Mouse (Mus musculus): Measurements from ENCODE around the gene Zbtb9. TPM values are rescaled to one million over a fixed set of nuclear protein-coding genes. Genes with fewer than 3 reads are reported as not detected.
A peak's percentile ranks its signal among the peaks of the same experiment; 100 is the strongest.
"Not testable (repeated sequence)": the region's sequence is repeated elsewhere in the genome, so short reads cannot be mapped to it uniquely, and the experiment has no call there.

Gene Zbtb9
- 11.5 and 14.0 TPM in 2 replicates for polyA plus RNA-seq (2014; fragmentation: Nextera tagmentation; extraction: Ambion mirVana)

GRCm38 (mm10) chr17:26972703-26973574, at the start of gene Zbtb9:
TSS of gene Zbtb9 (plus strand) at chr17:26973167.
- under 1% methylated on average over 75 of the region's 75 CpGs for WGBS
- Histone ChIP-seq H3K27me3 (ENCODE audit: control insufficient read depth, insufficient read depth, low read length) (no peaks in the 10 kb centered on the region), H3K9me3 (ENCODE audit: control insufficient read depth, low read length) (no peaks in the 10 kb centered on the region), H3K27ac (replicated peaks; ENCODE audit: low read depth, low read length) (peak within 1 kb of the TSS; percentile 79), H3K4me1 (ENCODE audit: control insufficient read depth, insufficient read depth, low read length) (peaks cover 18% of the 10 kb centered on the region), H3K9ac (ENCODE audit: low read length) (peak within 1 kb of the TSS; percentile 78), H3K36me3 (ENCODE audit: control insufficient read depth, insufficient read depth, low read length) (peaks cover 18% of the 10 kb centered on the region), H3K4me2 (ENCODE audit: low read depth, severe bottlenecking) (peak within 1 kb of the TSS; percentile 89), H3K4me3 (ENCODE audit: low read depth, low read length) (peak within 1 kb of the TSS; percentile 64)
- DNase-seq (ENCODE audit: low spot score), result peak; percentile 96
- peak; percentile 98 for ATAC-seq (ENCODE audit: insufficient number of reproducible peaks, low FRiP score, low TSS enrichment, low read depth)

GRCm38 (mm10) chr17:26925414-26925813, 47.6 kb upstream of the Zbtb9 start:
- WGBS, result 95% methylated on average over 9 of the region's 9 CpGs
- not testable (repeated sequence) for ATAC-seq (ENCODE audit: insufficient number of reproducible peaks, low FRiP score, low TSS enrichment, low read depth); H3K27me3 ChIP-seq (ENCODE audit: control insufficient read depth, insufficient read depth, low read length); H3K27ac ChIP-seq (replicated peaks; ENCODE audit: low read depth, low read length); H3K36me3 ChIP-seq (ENCODE audit: control insufficient read depth, insufficient read depth, low read length); DNase-seq (ENCODE audit: low spot score); H3K4me3 ChIP-seq (ENCODE audit: low read depth, low read length); H3K9me3 ChIP-seq (ENCODE audit: control insufficient read depth, low read length); H3K4me1 ChIP-seq (ENCODE audit: control insufficient read depth, insufficient read depth, low read length); H3K4me2 ChIP-seq (ENCODE audit: low read depth, severe bottlenecking); H3K9ac ChIP-seq (ENCODE audit: low read length)

- WGBS, result 71% methylated on average over 7 of the region's 7 CpGs
- H3K4me3 ChIP-seq (ENCODE audit: low read depth, low read length); H3K27ac ChIP-seq (replicated peaks; ENCODE audit: low read depth, low read length); H3K4me2 ChIP-seq (ENCODE audit: low read depth, severe bottlenecking); H3K9ac ChIP-seq (ENCODE audit: low read length); H3K4me1 ChIP-seq (ENCODE audit: control insufficient read depth, insufficient read depth, low read length); H3K9me3 ChIP-seq (ENCODE audit: control insufficient read depth, low read length); H3K36me3 ChIP-seq (ENCODE audit: control insufficient read depth, insufficient read depth, low read length); H3K27me3 ChIP-seq (ENCODE audit: control insufficient read depth, insufficient read depth, low read length); ATAC-seq (ENCODE audit: insufficient number of reproducible peaks, low FRiP score, low TSS enrichment, low read depth): not testable (repeated sequence)
- DNase-seq (ENCODE audit: low spot score), result peak; percentile 55
Observed at GRCm38 (mm10) chr17:26931795-26932194, 41.2 kb upstream of the Zbtb9 start.

- DNase-seq (ENCODE audit: low spot score) (peak; percentile 98), ATAC-seq (ENCODE audit: insufficient number of reproducible peaks, low FRiP score, low TSS enrichment, low read depth) (peak; percentile 82)
- Histone ChIP-seq H3K9ac (ENCODE audit: low read length) (peak within 1 kb of the TSS; percentile 72), H3K4me3 (ENCODE audit: low read depth, low read length) (peak within 1 kb of the TSS; percentile 65), H3K27me3 (ENCODE audit: control insufficient read depth, insufficient read depth, low read length) (no peaks in the 10 kb centered on the region), H3K36me3 (ENCODE audit: control insufficient read depth, insufficient read depth, low read length) (peaks cover 4% of the 10 kb centered on the region; the same call in 1 of the 2 replicates), H3K4me2 (ENCODE audit: low read depth, severe bottlenecking) (peak within 1 kb of the TSS; percentile 94), H3K4me1 (ENCODE audit: control insufficient read depth, insufficient read depth, low read length) (peaks cover 7% of the 10 kb centered on the region), H3K9me3 (ENCODE audit: control insufficient read depth, low read length) (no peaks in the 10 kb centered on the region), H3K27ac (replicated peaks; ENCODE audit: low read depth, low read length) (peak within 1 kb of the TSS; percentile 73)
- WGBS, result under 1% methylated on average over 41 of the region's 43 CpGs
Observed at GRCm38 (mm10) chr17:26932839-26933398, 40.0 kb upstream of the Zbtb9 start, which contains the start of gene Phf1. TSS of gene Phf1 (plus strand) at chr17:26933052.

GRCm38 (mm10) chr17:26933419-26933818, 39.5 kb upstream of the Zbtb9 start:
- Histone ChIP-seq H3K4me2 (ENCODE audit: low read depth, severe bottlenecking) (peak overlapping the region; percentile 94), H3K9ac (ENCODE audit: low read length) (peak overlapping the region; percentile 72), H3K27ac (replicated peaks; ENCODE audit: low read depth, low read length) (peak overlapping the region; percentile 73; the same call in 1 of the 2 replicates), H3K4me1 (ENCODE audit: control insufficient read depth, insufficient read depth, low read length) (peaks cover 12% of the 10 kb centered on the region), H3K4me3 (ENCODE audit: low read depth, low read length) (peak overlapping the region; percentile 65), H3K9me3 (ENCODE audit: control insufficient read depth, low read length) (no peaks in the 10 kb centered on the region), H3K36me3 (ENCODE audit: control insufficient read depth, insufficient read depth, low read length) (peaks cover 4% of the 10 kb centered on the region; the same call in 1 of the 2 replicates), H3K27me3 (ENCODE audit: control insufficient read depth, insufficient read depth, low read length) (no peaks in the 10 kb centered on the region)
- ATAC-seq (ENCODE audit: insufficient number of reproducible peaks, low FRiP score, low TSS enrichment, low read depth) (peak; percentile 44; the same call in 1 of the 2 replicates), DNase-seq (ENCODE audit: low spot score) (no peak)
- 7% methylated on average over 13 of the region's 13 CpGs for WGBS

- DNase-seq (ENCODE audit: low spot score), result no peak
- Histone ChIP-seq H3K4me1 (ENCODE audit: control insufficient read depth, insufficient read depth, low read length) (peaks cover 16% of the 10 kb centered on the region), H3K4me2 (ENCODE audit: low read depth, severe bottlenecking) (peak overlapping the region; percentile 94), H3K9ac (ENCODE audit: low read length) (no peak overlapping the region; the same call in 1 of the 2 replicates), H3K27ac (replicated peaks; ENCODE audit: low read depth, low read length) (no peak overlapping the region), H3K4me3 (ENCODE audit: low read depth, low read length) (peak overlapping the region; percentile 65), H3K27me3 (ENCODE audit: control insufficient read depth, insufficient read depth, low read length) (no peaks in the 10 kb centered on the region), H3K36me3 (ENCODE audit: control insufficient read depth, insufficient read depth, low read length) (peaks cover 2% of the 10 kb centered on the region; the same call in 1 of the 2 replicates), H3K9me3 (ENCODE audit: control insufficient read depth, low read length) (no peaks in the 10 kb centered on the region)
- 82% methylated on average over 16 of the region's 16 CpGs for WGBS
- no peak for ATAC-seq (ENCODE audit: insufficient number of reproducible peaks, low FRiP score, low TSS enrichment, low read depth)
Observed at GRCm38 (mm10) chr17:26933885-26934827, 38.8 kb upstream of the Zbtb9 start.

GRCm38 (mm10) chr17:26935027-26935426, 37.9 kb upstream of the Zbtb9 start:
- Histone ChIP-seq H3K9ac (ENCODE audit: low read length) (no peak overlapping the region), H3K4me2 (ENCODE audit: low read depth, severe bottlenecking) (no peak overlapping the region), H3K4me3 (ENCODE audit: low read depth, low read length) (no peak overlapping the region), H3K27ac (replicated peaks; ENCODE audit: low read depth, low read length) (no peak overlapping the region), H3K4me1 (ENCODE audit: control insufficient read depth, insufficient read depth, low read length) (peaks cover 19% of the 10 kb centered on the region), H3K9me3 (ENCODE audit: control insufficient read depth, low read length) (no peaks in the 10 kb centered on the region), H3K27me3 (ENCODE audit: control insufficient read depth, insufficient read depth, low read length) (no peaks in the 10 kb centered on the region), H3K36me3 (ENCODE audit: control insufficient read depth, insufficient read depth, low read length) (peaks cover 2% of the 10 kb centered on the region; the same call in 1 of the 2 replicates)
- WGBS, result 91% methylated on average over 9 of the region's 9 CpGs
- ATAC-seq (ENCODE audit: insufficient number of reproducible peaks, low FRiP score, low TSS enrichment, low read depth), result no peak
- DNase-seq (ENCODE audit: low spot score), result no peak

GRCm38 (mm10) chr17:26936453-26936852, 36.5 kb upstream of the Zbtb9 start:
- H3K27ac ChIP-seq (replicated peaks; ENCODE audit: low read depth, low read length), result no peak overlapping the region
- 88% methylated on average over 12 of the region's 12 CpGs for WGBS
- peaks cover 21% of the 10 kb centered on the region for H3K4me1 ChIP-seq (ENCODE audit: control insufficient read depth, insufficient read depth, low read length)
- no peaks in the 10 kb centered on the region for H3K27me3 ChIP-seq (ENCODE audit: control insufficient read depth, insufficient read depth, low read length)
- no peak overlapping the region for H3K9ac ChIP-seq (ENCODE audit: low read length)
- no peak overlapping the region for H3K4me2 ChIP-seq (ENCODE audit: low read depth, severe bottlenecking)
- H3K36me3 ChIP-seq (ENCODE audit: control insufficient read depth, insufficient read depth, low read length), result no peaks in the 10 kb centered on the region
- H3K9me3 ChIP-seq (ENCODE audit: control insufficient read depth, low read length), result no peaks in the 10 kb centered on the region
- H3K4me3 ChIP-seq (ENCODE audit: low read depth, low read length), result no peak overlapping the region
- ATAC-seq (ENCODE audit: insufficient number of reproducible peaks, low FRiP score, low TSS enrichment, low read depth) (no peak), DNase-seq (ENCODE audit: low spot score) (no peak)
